Mouse (Mus musculus) E14TG2a.4 (cell line): ENCODE measurements around the gene Klrg1.

Experiments used
- CTCF ChIP-seq: conservative IDR thresholded peaks from 2 replicates; pipeline ENCODE4 v1.5.1; 2014; ENCODE audit warnings: low read length
- NANOG ChIP-seq: IDR thresholded peaks from 2 replicates; pipeline ENCODE4 v1.6.1; 2014; ENCODE audit warnings: borderline replicate concordance, low read length, mixed read lengths
- POU5F1 ChIP-seq: IDR thresholded peaks from 2 replicates; pipeline ENCODE4 v1.6.1; 2014; ENCODE audit warnings: low read length, borderline replicate concordance

DNA sequence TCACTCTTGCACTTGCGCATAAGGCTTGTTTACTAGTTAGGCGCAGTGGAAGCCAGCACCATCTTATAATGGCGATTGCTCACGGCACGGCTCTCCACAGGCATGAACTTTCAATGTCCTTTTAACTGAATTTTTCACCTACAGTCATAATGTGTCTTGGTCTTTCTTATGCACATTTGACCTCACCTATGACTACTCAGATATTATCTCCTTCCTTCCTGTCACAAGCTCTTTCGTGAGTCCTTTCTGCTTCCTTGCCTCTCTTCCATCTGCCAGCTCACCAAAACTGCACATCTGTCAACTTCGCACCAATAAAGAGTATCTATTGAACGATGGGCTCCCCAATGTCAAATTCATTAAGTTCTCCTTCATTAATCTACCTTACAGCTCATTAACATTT is 20.1 kb downstream of the Klrg1 start:
- no peak for TF ChIP-seq CTCF
- TF ChIP-seq POU5F1: no peak
- TF ChIP-seq NANOG: no peak
